Mouse (Mus musculus): ENCODE measurements around the gene Slc9a1. TPM values are rescaled to one million over a fixed set of nuclear protein-coding genes. Genes with fewer than 3 reads are reported as not detected.

Gene Slc9a1
- polyA plus RNA-seq, 1 experiment from 2014 or later: 1.8 TPM

GRCm38 (mm10) chr4:133410994-133411393 is 41.5 kb downstream of the Slc9a1 start:
- WGBS (ENCODE audit: insufficient replicate concordance): 91% methylated on average over 14 of the region's 14 CpGs
- Histone ChIP-seq H3K27me3 (ENCODE audit: insufficient read depth, low read length) (no peaks in the 10 kb centered on the region), H3K4me2 (ENCODE audit: low read depth, low read length) (no peak overlapping the region), H3K9ac (replicated peaks) (no peak overlapping the region), H3K9me3 (ENCODE audit: low read length) (no peaks in the 10 kb centered on the region), H3K27ac (ENCODE audit: low read depth) (no peak overlapping the region), H3K4me3 (ENCODE audit: low read depth, low read length) (no peak overlapping the region), H3K36me3 (replicated peaks; ENCODE audit: insufficient read depth, low read length) (peaks cover 13% of the 10 kb centered on the region; the same call in 1 of the 2 replicates), H3K4me1 (ENCODE audit: insufficient read depth) (peaks cover 13% of the 10 kb centered on the region)
- no peak for ATAC-seq
- no peak for DNase-seq
- TF ChIP-seq EP300 (IDR thresholded peaks at IDR 0.05; ENCODE audit: low read depth) (no peak), CTCF (IDR thresholded peaks at IDR 0.05; ENCODE audit: low read depth) (no peak)

- H3K4me1 ChIP-seq (ENCODE audit: insufficient read depth): peaks cover 13% of the 10 kb centered on the region
- peaks cover 20% of the 10 kb centered on the region for H3K36me3 ChIP-seq (replicated peaks; ENCODE audit: insufficient read depth, low read length)
- no peak overlapping the region for H3K9ac ChIP-seq (replicated peaks)
- no peaks in the 10 kb centered on the region for H3K9me3 ChIP-seq (ENCODE audit: low read length)
- no peaks in the 10 kb centered on the region for H3K27me3 ChIP-seq (ENCODE audit: insufficient read depth, low read length)
- no peak overlapping the region for H3K4me3 ChIP-seq (ENCODE audit: low read depth, low read length)
- WGBS (ENCODE audit: insufficient replicate concordance): 81% methylated on average over 14 of the region's 14 CpGs
- DNase-seq (no peak), ATAC-seq (no peak)
- H3K27ac ChIP-seq (ENCODE audit: low read depth): no peak overlapping the region
- TF ChIP-seq EP300 (IDR thresholded peaks at IDR 0.05; ENCODE audit: low read depth): no peak
- TF ChIP-seq CTCF (IDR thresholded peaks at IDR 0.05; ENCODE audit: low read depth): no peak
- H3K4me2 ChIP-seq (ENCODE audit: low read depth, low read length): no peak overlapping the region
These were observed 42.6 kb downstream of the Slc9a1 start for GRCm38 (mm10) chr4:133412096-133412495.

GRCm38 (mm10) chr4:133412575-133413540 is 43.4 kb downstream of the Slc9a1 start:
- 37% methylated on average over 16 of the region's 16 CpGs for WGBS (ENCODE audit: insufficient replicate concordance)
- ATAC-seq (peak; percentile 84), DNase-seq (no peak)
- peak overlapping the region; percentile 4; the same call in 1 of the 2 replicates for H3K4me2 ChIP-seq (ENCODE audit: low read depth, low read length)
- TF ChIP-seq CTCF (IDR thresholded peaks at IDR 0.05; ENCODE audit: low read depth) (no peak), EP300 (IDR thresholded peaks at IDR 0.05; ENCODE audit: low read depth) (no peak; the same call in 1 of the 2 replicates)
- H3K27ac ChIP-seq (ENCODE audit: low read depth): 0 out of 2 replicates have a peak overlapping the region, but pooled peaks have one; percentile 30
- H3K36me3 ChIP-seq (replicated peaks; ENCODE audit: insufficient read depth, low read length): peaks cover 23% of the 10 kb centered on the region
- H3K9ac ChIP-seq (replicated peaks): no peak overlapping the region
- no peaks in the 10 kb centered on the region for H3K9me3 ChIP-seq (ENCODE audit: low read length)
- H3K27me3 ChIP-seq (ENCODE audit: insufficient read depth, low read length): no peaks in the 10 kb centered on the region
- no peak overlapping the region for H3K4me3 ChIP-seq (ENCODE audit: low read depth, low read length)
- H3K4me1 ChIP-seq (ENCODE audit: insufficient read depth): peaks cover 13% of the 10 kb centered on the region

GRCm38 (mm10) chr4:133413617-133414016 is 44.1 kb downstream of the Slc9a1 start:
- Histone ChIP-seq H3K27ac (ENCODE audit: low read depth) (no peak overlapping the region), H3K4me1 (ENCODE audit: insufficient read depth) (peaks cover 13% of the 10 kb centered on the region), H3K9me3 (ENCODE audit: low read length) (no peaks in the 10 kb centered on the region), H3K27me3 (ENCODE audit: insufficient read depth, low read length) (no peaks in the 10 kb centered on the region), H3K4me2 (ENCODE audit: low read depth, low read length) (no peak overlapping the region), H3K9ac (replicated peaks) (no peak overlapping the region), H3K4me3 (ENCODE audit: low read depth, low read length) (no peak overlapping the region), H3K36me3 (replicated peaks; ENCODE audit: insufficient read depth, low read length) (peaks cover 27% of the 10 kb centered on the region)
- no peak for ATAC-seq
- 78% methylated on average over 7 of the region's 7 CpGs for WGBS (ENCODE audit: insufficient replicate concordance)
- no peak for TF ChIP-seq EP300 (IDR thresholded peaks at IDR 0.05; ENCODE audit: low read depth)
- no peak for TF ChIP-seq CTCF (IDR thresholded peaks at IDR 0.05; ENCODE audit: low read depth)
- no peak for DNase-seq

DNA sequence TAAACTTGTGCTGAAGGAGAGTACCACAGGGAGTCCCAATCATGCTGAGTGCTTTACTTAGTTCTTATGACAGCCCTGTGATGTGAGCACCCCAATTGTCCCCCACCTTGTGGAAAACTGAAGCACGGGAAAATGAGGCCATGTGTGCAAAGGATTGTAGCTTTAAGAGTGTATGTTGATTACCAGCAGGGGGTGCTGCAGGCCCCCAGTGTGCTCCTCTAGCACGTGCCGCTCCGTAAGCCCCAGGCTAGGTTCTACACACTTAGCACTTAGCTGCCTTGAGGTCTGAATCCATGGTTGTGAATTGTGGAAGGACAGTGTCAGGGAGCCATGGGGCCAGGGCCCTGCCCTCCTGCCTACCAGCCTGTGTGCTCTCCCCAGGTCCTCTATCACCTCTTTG is 45.4 kb downstream of the Slc9a1 start:
- Histone ChIP-seq H3K4me2 (ENCODE audit: low read depth, low read length) (no peak overlapping the region), H3K4me3 (ENCODE audit: low read depth, low read length) (no peak overlapping the region), H3K27ac (ENCODE audit: low read depth) (no peak overlapping the region), H3K9ac (replicated peaks) (no peak overlapping the region), H3K4me1 (ENCODE audit: insufficient read depth) (peaks cover 13% of the 10 kb centered on the region), H3K36me3 (replicated peaks; ENCODE audit: insufficient read depth, low read length) (peaks cover 30% of the 10 kb centered on the region), H3K27me3 (ENCODE audit: insufficient read depth, low read length) (no peaks in the 10 kb centered on the region), H3K9me3 (ENCODE audit: low read length) (no peaks in the 10 kb centered on the region)
- 49% methylated on average over 4 of the region's 4 CpGs for WGBS (ENCODE audit: insufficient replicate concordance)
- no peak for DNase-seq
- no peak for ATAC-seq
- TF ChIP-seq CTCF (IDR thresholded peaks at IDR 0.05; ENCODE audit: low read depth) (peak; percentile 64), EP300 (IDR thresholded peaks at IDR 0.05; ENCODE audit: low read depth) (no peak)

DNA sequence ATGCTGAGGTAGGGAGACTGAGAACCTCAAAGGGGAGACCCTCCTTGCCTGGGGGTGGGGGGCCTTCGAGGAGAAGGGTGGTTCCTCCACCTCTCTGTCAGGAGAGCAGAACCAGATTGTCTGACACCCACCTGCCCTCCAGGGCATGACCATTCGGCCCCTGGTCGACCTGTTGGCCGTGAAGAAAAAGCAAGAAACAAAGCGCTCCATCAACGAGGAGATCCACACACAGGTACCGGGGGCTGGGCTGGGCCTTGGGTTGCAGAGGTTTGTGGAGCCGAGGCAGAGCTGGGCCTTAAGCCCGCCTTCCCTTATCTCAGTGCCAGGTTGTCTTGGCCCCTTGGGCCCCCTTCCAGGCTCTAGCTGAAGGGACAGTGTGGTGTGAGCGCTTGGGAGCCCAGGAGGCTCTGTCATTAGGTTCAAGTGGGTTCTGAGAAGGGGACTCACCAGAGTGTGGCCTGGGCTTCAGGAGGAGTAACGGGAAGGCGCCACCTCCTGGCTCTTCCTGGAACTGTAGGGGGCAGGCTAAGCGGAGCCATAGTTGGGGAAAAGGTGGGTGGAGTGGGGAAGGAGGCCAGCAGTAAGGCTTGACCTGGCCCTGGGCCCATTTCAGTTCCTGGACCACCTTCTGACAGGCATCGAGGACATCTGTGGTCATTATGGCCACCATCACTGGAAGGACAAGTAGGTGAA is 50.0 kb downstream of the Slc9a1 start:
- peak; percentile 28; the same call in 1 of the 2 replicates for ATAC-seq
- H3K4me2 ChIP-seq (ENCODE audit: low read depth, low read length): no peak overlapping the region
- no peaks in the 10 kb centered on the region for H3K27me3 ChIP-seq (ENCODE audit: insufficient read depth, low read length)
- H3K27ac ChIP-seq (ENCODE audit: low read depth): no peak overlapping the region
- 63% methylated on average over 14 of the region's 14 CpGs for WGBS (ENCODE audit: insufficient replicate concordance)
- H3K4me1 ChIP-seq (ENCODE audit: insufficient read depth): no peaks in the 10 kb centered on the region
- peak; percentile 79 for DNase-seq
- H3K9ac ChIP-seq (replicated peaks): no peak overlapping the region
- H3K9me3 ChIP-seq (ENCODE audit: low read length): no peaks in the 10 kb centered on the region
- peaks cover 41% of the 10 kb centered on the region for H3K36me3 ChIP-seq (replicated peaks; ENCODE audit: insufficient read depth, low read length)
- no peak overlapping the region for H3K4me3 ChIP-seq (ENCODE audit: low read depth, low read length)
- TF ChIP-seq CTCF (IDR thresholded peaks at IDR 0.05; ENCODE audit: low read depth) (peak; percentile 91), EP300 (IDR thresholded peaks at IDR 0.05; ENCODE audit: low read depth) (no peak)
